21 mouse cellular contexts compared by ENCODE assay signal in genomic region chr14:76222320-76222626, GRCm38 (mm10).
DNase-seq lines count a peak whose midpoint lies in the region; ATAC-seq lines count a peak whose summit lies in the region.
"Had no signal": no experiment of that assay in that cellular context is flagged by ENCODE, and none has a peak within 500 bp of the region (broad histone marks: within the 10 kb centered on the region; RNA-seq: fewer than 3 reads in every experiment).

No protein-coding gene starts in this region.

- ATAC-seq in hindbrain, embryonic 14.5 days (ENCODE audit: low FRiP score), result no peak
- ATAC-seq in forebrain, embryonic 14.5 days, result peak; percentile 60
- peak; percentile 35; the same call in 1 of the 2 replicates for ATAC-seq in hindbrain, embryonic 16.5 days
- ATAC-seq in midbrain, embryonic 16.5 days, result peak; percentile 43

- H3K4me1 ChIP-seq in hindbrain, embryonic 10.5 days (replicated peaks), result peaks cover 33% of the 10 kb centered on the region
- H3K4me1 ChIP-seq in hindbrain, embryonic 14.5 days (replicated peaks; ENCODE audit: control insufficient read depth, insufficient read depth, low read length), result peaks cover 9% of the 10 kb centered on the region; the same call in 1 of the 2 replicates
- H3K4me1 ChIP-seq in forebrain, embryonic 14.5 days (ENCODE audit: control insufficient read depth, insufficient read depth, low read length), result peaks cover 11% of the 10 kb centered on the region
- H3K4me1 ChIP-seq in hindbrain, embryonic 16.5 days (ENCODE audit: control insufficient read depth, insufficient read depth, low read depth, low read length), result peaks cover 5% of the 10 kb centered on the region; the same call in 1 of the 2 replicates
- H3K4me1 ChIP-seq in midbrain, embryonic 16.5 days (ENCODE audit: control insufficient read depth, insufficient read depth, low read length), result peaks cover 4% of the 10 kb centered on the region

- H3K4me2 ChIP-seq in hindbrain, embryonic 14.5 days (replicated peaks), result no peak overlapping the region
- no peak overlapping the region for H3K4me2 ChIP-seq in forebrain, embryonic 14.5 days (ENCODE audit: low read length)
- no peak overlapping the region for H3K4me2 ChIP-seq in hindbrain, embryonic 16.5 days (ENCODE audit: low read length)
- no peak overlapping the region for H3K4me2 ChIP-seq in midbrain, embryonic 16.5 days (ENCODE audit: low read length)
- H3K4me2 ChIP-seq: embryonic facial prominence, embryonic 13.5 days; heart, embryonic 12.5 days; limb, embryonic 13.5 days; liver, embryonic 13.5 days; lung, embryonic 14.5 days had no signal

- H3K27me3 ChIP-seq in hindbrain, embryonic 10.5 days (ENCODE audit: insufficient read depth, poor library complexity, severe bottlenecking), result no peaks in the 10 kb centered on the region
- no peaks in the 10 kb centered on the region for H3K27me3 ChIP-seq in hindbrain, embryonic 14.5 days (ENCODE audit: control insufficient read depth, insufficient read depth, low read length)
- H3K27me3 ChIP-seq in forebrain, embryonic 14.5 days (replicated peaks; ENCODE audit: control insufficient read depth, insufficient read depth, low read length), result no peaks in the 10 kb centered on the region
- no peaks in the 10 kb centered on the region for H3K27me3 ChIP-seq in hindbrain, embryonic 16.5 days (replicated peaks; ENCODE audit: control insufficient read depth, insufficient read depth, low read length)
- no peaks in the 10 kb centered on the region for H3K27me3 ChIP-seq in midbrain, embryonic 16.5 days (ENCODE audit: control insufficient read depth, insufficient read depth, low read depth, low read length)
- H3K27me3 ChIP-seq: embryonic facial prominence, embryonic 13.5 days; heart, embryonic 12.5 days; limb, embryonic 13.5 days; liver, embryonic 13.5 days had no signal

- peaks cover 16% of the 10 kb centered on the region for H3K9me3 ChIP-seq in hindbrain, embryonic 10.5 days
- H3K9me3 ChIP-seq in hindbrain, embryonic 14.5 days (ENCODE audit: control insufficient read depth, low read length), result 0 out of 2 replicates have a peak, but pooled peaks cover 4% of the 10 kb centered on the region
- H3K9me3 ChIP-seq in forebrain, embryonic 14.5 days (replicated peaks; ENCODE audit: control insufficient read depth, low read length), result 0 out of 2 replicates have a peak, but pooled peaks cover 9% of the 10 kb centered on the region
- H3K9me3 ChIP-seq in hindbrain, embryonic 16.5 days (ENCODE audit: control insufficient read depth, low read length), result peaks cover 8% of the 10 kb centered on the region
- H3K9me3 ChIP-seq in midbrain, embryonic 16.5 days (replicated peaks; ENCODE audit: control insufficient read depth, low read length, poor library complexity, severe bottlenecking), result no peaks in the 10 kb centered on the region; the same call in 1 of the 2 replicates

- no peaks in the 10 kb centered on the region for H3K36me3 ChIP-seq in hindbrain, embryonic 10.5 days
- no peaks in the 10 kb centered on the region for H3K36me3 ChIP-seq in hindbrain, embryonic 14.5 days (replicated peaks; ENCODE audit: control insufficient read depth, insufficient read depth)
- no peaks in the 10 kb centered on the region for H3K36me3 ChIP-seq in forebrain, embryonic 14.5 days (ENCODE audit: control insufficient read depth, insufficient read depth, low read length)
- H3K36me3 ChIP-seq in hindbrain, embryonic 16.5 days (ENCODE audit: control insufficient read depth, insufficient read depth, low read length), result no peaks in the 10 kb centered on the region
- no peaks in the 10 kb centered on the region for H3K36me3 ChIP-seq in midbrain, embryonic 16.5 days (ENCODE audit: control insufficient read depth, insufficient read depth, low read length)
- H3K36me3 ChIP-seq: embryonic facial prominence, embryonic 13.5 days; heart, embryonic 12.5 days; limb, embryonic 13.5 days; liver, embryonic 13.5 days had no signal

- no peak overlapping the region for H3K4me3 ChIP-seq in hindbrain, embryonic 10.5 days
- H3K4me3 ChIP-seq in hindbrain, embryonic 14.5 days (replicated peaks; ENCODE audit: low read length), result no peak overlapping the region
- no peak overlapping the region for H3K4me3 ChIP-seq in forebrain, embryonic 14.5 days (ENCODE audit: low read depth, low read length)
- no peak overlapping the region for H3K4me3 ChIP-seq in hindbrain, embryonic 16.5 days (ENCODE audit: low read length)
- no peak overlapping the region for H3K4me3 ChIP-seq in midbrain, embryonic 16.5 days (ENCODE audit: low read depth, low read length)
- H3K4me3 ChIP-seq: embryonic facial prominence, embryonic 13.5 days; heart, embryonic 12.5 days; layer of hippocampus, adult 2 months; limb, embryonic 13.5 days; liver, embryonic 13.5 days had no signal

- 93% methylated on average over 1 of the region's 1 CpGs for WGBS in hindbrain, embryonic 10.5 days
- 54% methylated on average over 1 of the region's 1 CpGs for WGBS in hindbrain, embryonic 14.5 days
- 53% methylated on average over 1 of the region's 1 CpGs for WGBS in forebrain, embryonic 14.5 days
- WGBS in hindbrain, embryonic 16.5 days, result 75% methylated on average over 1 of the region's 1 CpGs
- WGBS in midbrain, embryonic 16.5 days, result 62% methylated on average over 1 of the region's 1 CpGs

- H3K27ac ChIP-seq in hindbrain, embryonic 10.5 days, result peak overlapping the region; percentile 80
- no peak overlapping the region for H3K27ac ChIP-seq in hindbrain, embryonic 14.5 days
- no peak overlapping the region; the same call in 1 of the 2 replicates for H3K27ac ChIP-seq in forebrain, embryonic 14.5 days (ENCODE audit: low read depth, low read length)
- no peak overlapping the region for H3K27ac ChIP-seq in hindbrain, embryonic 16.5 days (ENCODE audit: low read depth, low read length)
- peak overlapping the region; percentile 48; the same call in 1 of the 2 replicates for H3K27ac ChIP-seq in midbrain, embryonic 16.5 days (ENCODE audit: low read length)
- H3K27ac ChIP-seq: embryonic facial prominence, embryonic 13.5 days; layer of hippocampus, adult 2 months; limb, embryonic 13.5 days; liver, embryonic 13.5 days had no signal

- H3K9ac ChIP-seq in hindbrain, embryonic 14.5 days, result no peak overlapping the region
- H3K9ac ChIP-seq in forebrain, embryonic 14.5 days (ENCODE audit: low read length), result no peak overlapping the region
- no peak overlapping the region for H3K9ac ChIP-seq in hindbrain, embryonic 16.5 days (ENCODE audit: low read depth, low read length)
- no peak overlapping the region for H3K9ac ChIP-seq in midbrain, embryonic 16.5 days (ENCODE audit: low read depth, low read length)
- H3K9ac ChIP-seq: embryonic facial prominence, embryonic 13.5 days; heart, embryonic 12.5 days; limb, embryonic 13.5 days; liver, embryonic 13.5 days; lung, embryonic 14.5 days had no signal

- DNase-seq in hindbrain, embryonic 10.5 days (ENCODE audit: low spot score), result peak; percentile 15
- DNase-seq in hindbrain, embryonic 14.5 days (ENCODE audit: low spot score), result no peak
- DNase-seq in forebrain, embryonic 14.5 days (ENCODE audit: low spot score), result no peak
- no peak for DNase-seq in thymus, postnatal 36 days
- DNase-seq in lung, postnatal 25 days (ENCODE audit: low spot score), result no peak
- DNase-seq: cerebellum, adult 2 months; gastrocnemius, postnatal 25 days; heart, postnatal 14 days; kidney, adult 2 months; kidney, postnatal 10 days; liver, embryonic 13.5 days; lung, postnatal 4 days; spleen, adult 18-20 months; thymus, postnatal 25 days had no signal

Comparison
In these comparisons a context has a peak if more than half of its experiments do, and no peak if none do; other contexts are left out.
1. H3K27ac ChIP-seq: peak in hindbrain, embryonic 10.5 days (single experiment) and midbrain, embryonic 16.5 days (single experiment); none in hindbrain, embryonic 14.5 days (single experiment), forebrain, embryonic 14.5 days (single experiment) and hindbrain, embryonic 16.5 days (single experiment).